Mouse (Mus musculus) lung, embryonic 14.5 days (tissue): Measurements from ENCODE around the gene Fosl1. TPM values are rescaled to one million over a fixed set of nuclear protein-coding genes. Genes with fewer than 3 reads are reported as not detected.

ENCODE experiments used
- ATAC-seq: fragments of 200-750 bp; cut with Nextera tagmentation; 2 replicates; pipeline ENCODE4 v1.8.0; 2017; ENCODE audit warnings: mild to moderate bottlenecking, moderate TSS enrichment, moderate library complexity; ENCODE audit not compliant: insufficient read depth
- DNase-seq: peaks from one replicate; pipeline ENCODE4 v3.0.0-alpha.2; 2015
- H3K27ac ChIP-seq: fragments of 300-500 bp; sonication (generic); 2 replicates; pipeline ENCODE4 v1.5.1; 2014; ENCODE audit warnings: low read depth, mild to moderate bottlenecking, moderate library complexity
- H3K27me3 ChIP-seq: fragments of 300-500 bp; sonication (generic); 2 replicates; pipeline ENCODE4 v1.6.1; 2014; ENCODE audit warnings: low read length, control low read depth; ENCODE audit not compliant: insufficient read depth
- H3K36me3 ChIP-seq: fragments of 300-500 bp; sonication (generic); 2 replicates; pipeline ENCODE4 v1.6.1; 2014; ENCODE audit warnings: control low read depth; ENCODE audit not compliant: insufficient read depth
- H3K4me1 ChIP-seq: fragments of 300-500 bp; sonication (generic); 2 replicates; pipeline ENCODE4 v1.6.1; 2014; ENCODE audit warnings: antibody characterized with exemption, control low read depth; ENCODE audit not compliant: insufficient read depth
- H3K4me2 ChIP-seq: fragments of 300-500 bp; sonication (generic); 2 replicates; pipeline ENCODE4 v1.6.1; 2014; ENCODE audit warnings: mild to moderate bottlenecking
- H3K4me3 ChIP-seq: fragments of 300-500 bp; sonication (generic); 2 replicates; pipeline ENCODE4 v1.5.1; 2014; ENCODE audit warnings: low read depth, low read length
- H3K9ac ChIP-seq: fragments of 300-500 bp; sonication (generic); 2 replicates; pipeline ENCODE4 v1.6.1; 2014
- H3K9me3 ChIP-seq: fragments of 300-500 bp; sonication (generic); 2 replicates; pipeline ENCODE4 v1.6.1; 2016; ENCODE audit warnings: low read depth, low read length, control low read depth
- CTCF ChIP-seq: IDR thresholded peaks from 2 replicates; pipeline ENCODE4 v1.5.1; 2016; ENCODE audit warnings: antibody characterized with exemption, low read depth
- WGBS: fragments of 180-500 bp; shearing (Covaris S2); extraction: QIAGEN DNeasy Blood & Tissue Kit; methylation state at CpG from one replicate; pipeline ENCODE4 v1.1.7; 2014; 5-methylcytosine and 5-hydroxymethylcytosine counted together
- polyA plus RNA-seq: library from polyadenylated mRNA; unstranded; fragments of >200 nt; fragmentation: Nextera tagmentation; extraction: Ambion mirVana; gene quantifications from 2 replicates; pipeline ENCODE4 v1.2.1, GENCODE M21; 2014

Gene Fosl1
- polyA plus RNA-seq, 1 experiment from 2014 or later: not detected

DNA sequence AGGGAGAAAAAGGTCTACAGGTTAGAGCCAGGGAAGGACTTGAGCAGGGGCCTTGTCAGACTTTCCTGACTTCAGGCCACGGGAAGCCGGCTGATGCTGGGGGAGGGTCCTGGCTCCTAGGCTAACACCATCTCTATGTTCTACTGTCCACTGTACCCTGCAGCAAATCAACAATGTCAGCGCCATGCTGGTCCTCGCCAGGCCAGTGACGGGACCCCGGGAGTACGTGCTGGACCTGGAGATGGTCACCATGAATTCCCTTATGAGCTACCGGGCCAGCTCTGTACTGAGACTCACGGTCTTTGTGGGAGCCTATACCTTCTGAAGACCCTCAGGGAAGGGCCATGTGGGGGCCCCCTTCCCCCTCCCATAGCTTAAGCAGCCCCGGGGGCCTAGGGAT, 34.1 kb downstream of the Fosl1 start:
- Histone ChIP-seq H3K27ac (no peak overlapping the region), H3K9ac (no peak overlapping the region), H3K4me3 (no peak overlapping the region), H3K9me3 (no peaks in the 10 kb centered on the region), H3K36me3 (peaks cover 90% of the 10 kb centered on the region), H3K4me1 (0 out of 2 replicates have a peak, but pooled peaks cover 6% of the 10 kb centered on the region), H3K4me2 (no peak overlapping the region), H3K27me3 (no peaks in the 10 kb centered on the region)
- no peak for DNase-seq
- ATAC-seq: no peak
- TF ChIP-seq CTCF: no peak
- 88% methylated on average over 10 of the region's 10 CpGs for WGBS

DNA sequence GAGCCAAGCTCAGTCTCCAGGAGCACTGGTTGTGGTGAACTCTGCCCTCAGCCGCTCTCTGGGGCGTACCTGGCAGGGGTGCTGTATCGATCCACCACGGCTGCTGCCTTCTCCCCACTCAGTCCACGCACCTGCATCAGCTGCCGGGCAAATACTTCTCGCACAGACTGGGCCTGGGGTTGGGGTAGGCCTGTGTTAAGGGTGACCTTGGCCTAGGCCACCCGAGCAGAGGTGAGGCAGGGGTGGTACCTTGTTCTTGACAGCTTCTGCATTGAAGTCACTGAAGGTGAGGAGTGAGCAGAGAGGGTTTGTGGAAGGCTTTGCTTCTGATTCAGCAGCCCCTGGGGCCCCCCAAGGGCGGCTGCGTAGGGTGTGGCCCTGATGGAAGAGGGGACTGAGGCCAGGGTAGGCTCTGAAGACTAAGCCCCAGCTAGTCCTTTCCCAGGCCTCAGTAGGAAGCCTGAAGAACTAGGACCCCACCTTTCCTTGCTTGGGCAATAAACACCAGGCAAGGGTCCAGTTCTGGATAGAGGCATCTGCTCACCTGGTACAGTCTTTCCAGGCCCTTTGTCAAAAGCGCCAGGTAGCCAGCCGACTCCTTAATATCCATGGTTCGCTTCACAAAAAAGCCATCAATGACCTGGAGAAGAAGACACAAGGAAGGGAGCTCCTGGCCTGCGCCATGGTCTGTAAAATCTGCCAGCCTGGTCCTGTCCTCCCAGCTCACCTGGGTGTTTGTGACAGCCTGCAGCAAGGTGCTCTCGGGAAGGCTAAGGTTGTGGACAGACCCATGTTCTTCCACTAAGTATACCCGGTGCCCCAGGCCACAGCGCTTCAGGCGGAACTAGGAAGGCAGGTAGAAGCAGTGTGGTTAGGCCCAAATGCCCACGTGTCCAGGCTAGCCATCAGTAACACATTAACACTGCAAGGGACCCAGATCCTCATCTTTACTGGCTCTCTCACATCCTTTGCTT, 36.3 kb downstream of the Fosl1 start:
- DNase-seq (no peak), ATAC-seq (no peak)
- Histone ChIP-seq H3K27ac (no peak overlapping the region), H3K4me3 (no peak overlapping the region), H3K4me2 (no peak overlapping the region), H3K4me1 (peaks cover 7% of the 10 kb centered on the region; the same call in 1 of the 2 replicates), H3K27me3 (no peaks in the 10 kb centered on the region), H3K36me3 (peaks cover 71% of the 10 kb centered on the region), H3K9ac (no peak overlapping the region), H3K9me3 (no peaks in the 10 kb centered on the region)
- no peak for TF ChIP-seq CTCF
- 91% methylated on average over 19 of the region's 19 CpGs for WGBS

DNA sequence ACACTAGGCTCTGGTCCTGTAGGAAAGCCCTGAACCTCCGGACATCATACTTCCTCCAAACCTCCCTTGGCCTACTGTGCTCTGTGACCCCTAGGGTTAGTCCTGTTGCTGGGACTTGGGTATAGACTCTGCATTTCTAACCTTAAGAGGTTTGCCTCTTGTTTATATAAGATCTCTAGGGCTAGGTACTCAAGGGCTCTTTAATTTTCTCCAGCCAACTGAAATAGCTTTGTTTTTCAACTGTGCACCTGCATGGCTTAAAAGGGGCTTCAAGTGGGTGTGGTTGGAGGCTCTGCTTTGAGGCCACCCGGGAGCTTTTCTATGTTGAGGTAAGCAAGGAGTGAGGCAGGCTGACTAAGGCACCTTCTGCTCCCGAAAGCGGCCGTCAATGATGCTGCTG, 37.1 kb downstream of the Fosl1 start:
- no peak for ATAC-seq
- Histone ChIP-seq H3K9me3 (no peaks in the 10 kb centered on the region), H3K4me2 (no peak overlapping the region), H3K9ac (no peak overlapping the region), H3K27ac (0 out of 2 replicates have a peak overlapping the region, but pooled peaks have one; percentile 45), H3K4me1 (peaks cover 7% of the 10 kb centered on the region; the same call in 1 of the 2 replicates), H3K4me3 (no peak overlapping the region), H3K27me3 (no peaks in the 10 kb centered on the region), H3K36me3 (peaks cover 63% of the 10 kb centered on the region)
- no peak for TF ChIP-seq CTCF
- WGBS: 72% methylated on average over 5 of the region's 5 CpGs
- DNase-seq: no peak

DNA sequence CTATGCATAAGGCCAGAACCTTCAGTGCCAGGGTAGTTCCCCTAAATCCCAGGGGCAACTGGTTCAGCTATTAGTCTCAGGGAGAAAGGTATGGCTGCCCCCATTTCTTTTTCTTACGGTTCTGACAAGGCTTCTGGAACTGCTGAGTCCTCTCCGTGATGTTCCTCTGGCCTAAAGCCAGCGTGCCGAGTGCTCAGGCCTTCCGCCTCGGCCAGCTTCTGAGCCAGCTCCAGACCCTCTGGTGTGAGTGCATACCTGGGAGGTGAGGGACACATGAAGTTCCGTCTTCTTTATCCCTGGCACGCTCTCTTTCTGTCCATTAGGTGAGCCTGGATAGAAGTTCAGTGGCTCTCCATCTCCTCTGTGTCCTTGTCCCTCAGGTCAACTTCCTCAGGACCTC, 38.0 kb downstream of the Fosl1 start:
- H3K27me3 ChIP-seq: no peaks in the 10 kb centered on the region
- WGBS: 76% methylated on average over 8 of the region's 8 CpGs
- no peak overlapping the region for H3K4me2 ChIP-seq
- no peaks in the 10 kb centered on the region for H3K9me3 ChIP-seq
- 0 out of 2 replicates have a peak overlapping the region, but pooled peaks have one; percentile 45 for H3K27ac ChIP-seq
- H3K36me3 ChIP-seq: peaks cover 55% of the 10 kb centered on the region
- DNase-seq (no peak), ATAC-seq (no peak)
- H3K4me3 ChIP-seq: no peak overlapping the region
- TF ChIP-seq CTCF: no peak
- peaks cover 7% of the 10 kb centered on the region; the same call in 1 of the 2 replicates for H3K4me1 ChIP-seq
- no peak overlapping the region for H3K9ac ChIP-seq

DNA sequence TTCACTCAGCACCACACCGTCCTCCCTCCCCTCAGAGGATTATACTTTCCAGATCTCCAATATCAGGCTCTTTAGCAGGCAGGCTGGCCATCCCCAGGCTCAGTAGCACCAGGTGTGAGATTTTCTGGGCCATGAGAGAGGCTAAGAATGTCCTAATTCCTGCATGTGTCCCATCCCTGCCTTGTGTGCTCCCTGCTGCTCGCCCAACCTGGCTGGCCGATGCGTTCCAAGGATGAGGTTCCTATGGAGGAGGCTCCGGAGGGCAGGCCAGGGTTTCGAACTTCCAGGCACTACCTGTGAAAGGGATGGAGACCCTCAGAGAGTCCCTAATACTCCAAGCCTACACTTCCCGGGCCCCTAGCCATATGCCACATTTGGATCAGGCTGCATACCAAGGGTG, 38.5 kb downstream of the Fosl1 start:
- Histone ChIP-seq H3K9me3 (no peaks in the 10 kb centered on the region), H3K4me2 (no peak overlapping the region; the same call in 1 of the 2 replicates), H3K9ac (no peak overlapping the region), H3K36me3 (peaks cover 51% of the 10 kb centered on the region), H3K4me1 (peaks cover 7% of the 10 kb centered on the region; the same call in 1 of the 2 replicates), H3K4me3 (no peak overlapping the region), H3K27me3 (no peaks in the 10 kb centered on the region), H3K27ac (peak overlapping the region; percentile 18; the same call in 1 of the 2 replicates)
- no peak for TF ChIP-seq CTCF
- WGBS: 92% methylated on average over 7 of the region's 7 CpGs
- DNase-seq (no peak), ATAC-seq (no peak)

DNA sequence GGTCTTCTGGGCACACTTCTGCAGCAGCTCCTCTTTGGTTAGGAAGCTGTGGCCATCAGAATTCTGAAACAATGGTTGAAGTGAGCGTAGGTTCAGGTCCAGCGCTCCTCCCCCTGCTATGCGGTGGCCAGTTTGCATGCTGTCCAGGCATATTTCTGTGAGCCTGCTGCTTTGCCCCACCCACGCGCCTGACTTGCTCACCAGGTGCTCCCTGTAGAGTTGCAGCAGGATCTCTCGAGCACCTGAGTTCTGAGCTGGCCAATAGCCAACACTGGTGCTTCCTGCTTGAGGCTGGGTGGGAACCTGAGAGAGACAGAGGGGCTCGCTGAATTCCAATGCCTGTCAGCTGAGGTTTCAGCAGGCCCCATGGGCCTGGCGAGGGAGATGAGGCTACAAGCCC, 38.9 kb downstream of the Fosl1 start:
- peak overlapping the region; percentile 18; the same call in 1 of the 2 replicates for H3K27ac ChIP-seq
- ATAC-seq (no peak), DNase-seq (peak; percentile 68)
- H3K36me3 ChIP-seq: peaks cover 48% of the 10 kb centered on the region
- no peak overlapping the region for H3K4me3 ChIP-seq
- no peak for TF ChIP-seq CTCF
- H3K4me1 ChIP-seq: peaks cover 7% of the 10 kb centered on the region; the same call in 1 of the 2 replicates
- 66% methylated on average over 8 of the region's 8 CpGs for WGBS
- H3K4me2 ChIP-seq: peak overlapping the region; percentile 87
- no peaks in the 10 kb centered on the region for H3K27me3 ChIP-seq
- H3K9ac ChIP-seq: no peak overlapping the region
- no peaks in the 10 kb centered on the region for H3K9me3 ChIP-seq

DNA sequence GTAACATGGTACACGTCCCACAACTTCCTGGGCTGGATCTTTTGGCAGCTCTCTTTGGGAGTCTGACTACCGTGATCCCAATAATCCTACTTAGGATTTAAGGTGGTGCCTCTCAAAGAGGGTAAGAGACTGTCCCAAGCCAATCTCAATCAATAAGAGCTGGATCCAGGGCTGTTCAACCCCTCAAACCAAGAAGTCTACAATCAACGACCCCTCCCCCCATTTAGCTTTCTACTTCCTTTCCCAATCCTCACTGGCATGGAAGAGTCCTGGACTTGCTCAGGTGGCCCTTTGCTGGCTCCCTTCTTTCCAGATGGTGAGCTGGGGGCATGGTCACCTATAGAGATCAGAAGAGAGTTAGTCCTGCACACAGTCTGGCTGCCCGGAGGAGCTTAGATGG, 39.4 kb downstream of the Fosl1 start:
- 81% methylated on average over 4 of the region's 4 CpGs for WGBS
- Histone ChIP-seq H3K4me1 (peaks cover 8% of the 10 kb centered on the region; the same call in 1 of the 2 replicates), H3K36me3 (peaks cover 44% of the 10 kb centered on the region), H3K4me2 (peak overlapping the region; percentile 87), H3K9me3 (no peaks in the 10 kb centered on the region), H3K27me3 (no peaks in the 10 kb centered on the region), H3K4me3 (peak overlapping the region; percentile 57), H3K27ac (no peak overlapping the region; the same call in 1 of the 2 replicates), H3K9ac (peak overlapping the region; percentile 64; the same call in 1 of the 2 replicates)
- DNase-seq (no peak), ATAC-seq (no peak)
- TF ChIP-seq CTCF: no peak
